Mouse (Mus musculus): ENCODE measurements around the gene Olfr441.
"Not testable (repeated sequence)": the region's sequence is repeated elsewhere in the genome, so short reads cannot be mapped to it uniquely, and the experiment has no call there.

Olfr441 gene

GRCm38 (mm10) chr6:43106069-43106468, at the start of gene Olfr441:
Gene Olfr441 (plus strand): TSS chr6:43106369.
- not testable (repeated sequence) for DNase-seq (ENCODE audit: low spot score)

- DNase-seq (ENCODE audit: low spot score), result no peak
These were observed 27.4 kb upstream of the Olfr441 start for GRCm38 (mm10) chr6:43078750-43079149.

GRCm38 (mm10) chr6:43081405-43081804, 24.8 kb upstream of the Olfr441 start:
- not testable (repeated sequence) for DNase-seq (ENCODE audit: low spot score)

- not testable (repeated sequence) for DNase-seq (ENCODE audit: low spot score)
These were observed 40.1 kb downstream of the Olfr441 start, which contains the start of gene Olfr237-ps1 for GRCm38 (mm10) chr6:43146267-43146666. Gene Olfr237-ps1 (plus strand): TSS chr6:43146567.

GRCm38 (mm10) chr6:43159502-43159901, 53.3 kb downstream of the Olfr441 start:
- DNase-seq (ENCODE audit: low spot score), result no peak

GRCm38 (mm10) chr6:43162982-43163381, 56.8 kb downstream of the Olfr441 start, which contains the start of gene Olfr437:
Gene Olfr437 (plus strand): TSS chr6:43163282.
- DNase-seq (ENCODE audit: low spot score), result no peak

GRCm38 (mm10) chr6:43167246-43167645, 61.1 kb downstream of the Olfr441 start:
- DNase-seq (ENCODE audit: low spot score), result no peak

All from ovary, postnatal 14 days (tissue).